Mouse (Mus musculus) thymus, postnatal 0 days (tissue): Measurements from ENCODE around the gene Gm28230. TPM values are rescaled to one million over a fixed set of nuclear protein-coding genes. Genes with fewer than 3 reads are reported as not detected.

Experiments used
- DNase-seq: peaks from one replicate; pipeline ENCODE4 v3.0.0-alpha.2; 2015; ENCODE audit warnings: low spot score
- polyA plus RNA-seq: library from polyadenylated mRNA; unstranded; fragments of >200 nt; fragmentation: Nextera tagmentation; extraction: Ambion mirVana; gene quantifications from 2 replicates; pipeline ENCODE4 v1.2.1, GENCODE M21; 2015

Gm28230 gene
- polyA plus RNA-seq, 1 experiment from 2014 or later = not detected

- DNase-seq = no peak
Observed at GRCm38 (mm10) chr2:74722949-74723348, 3.6 kb upstream of the Gm28230 start.

DNA sequence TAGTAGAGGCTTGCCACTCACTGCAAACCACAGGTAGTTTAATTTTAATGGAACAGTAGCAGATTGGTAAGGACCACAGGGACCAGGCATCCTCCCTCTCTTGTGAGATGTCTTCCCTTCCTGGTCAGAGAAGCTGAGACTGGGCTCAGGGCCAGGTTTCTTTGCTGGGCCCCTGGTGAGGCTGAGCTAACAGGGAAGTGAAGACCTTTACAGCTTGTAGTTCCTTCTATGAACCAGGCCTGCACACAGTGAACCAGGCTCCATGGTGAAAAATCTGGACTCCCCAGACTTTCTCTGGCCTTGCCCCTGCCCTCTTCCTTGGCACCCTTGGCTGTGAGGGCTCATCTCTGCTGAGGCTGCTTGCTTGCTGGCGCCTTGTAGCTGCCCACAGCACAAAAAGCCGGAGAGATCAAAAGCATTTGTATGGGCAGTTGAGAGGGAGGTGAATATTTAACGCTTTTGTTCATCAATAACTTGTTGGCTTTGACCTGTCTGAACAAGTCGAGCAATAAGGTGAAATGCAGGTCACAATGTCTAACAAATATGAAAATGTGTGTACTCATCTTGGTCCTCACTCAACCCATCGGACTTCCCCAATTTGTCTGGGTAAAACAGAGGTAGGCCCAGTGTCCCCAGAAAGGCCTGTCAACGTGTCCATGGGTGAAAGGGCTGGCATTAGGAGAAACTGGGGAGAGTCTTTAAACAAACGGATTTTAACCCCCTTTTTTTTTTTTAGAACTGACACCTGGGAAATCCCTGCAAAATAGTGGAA is 2.1 kb upstream of the Gm28230 start:
- DNase-seq = no peak

DNA sequence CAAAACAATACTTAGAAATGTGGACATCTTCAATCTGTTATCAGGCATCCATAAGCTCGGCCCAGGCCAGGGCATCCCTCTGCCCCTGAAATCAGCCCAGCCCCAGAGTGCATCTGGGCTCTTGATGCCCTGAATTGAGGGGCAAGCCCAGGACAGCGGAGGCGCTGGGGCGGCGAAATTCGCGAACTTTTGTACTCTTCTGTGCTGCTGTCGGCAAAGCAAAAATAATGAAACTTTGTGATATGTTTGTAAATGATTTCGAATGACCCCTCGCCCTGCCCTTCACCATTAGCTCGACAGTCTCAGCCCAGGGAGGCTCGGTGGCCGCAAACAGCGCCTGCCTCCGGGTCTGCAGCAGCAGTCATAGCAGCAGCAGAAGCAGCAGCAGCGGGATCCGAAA is 1.4 kb upstream of the Gm28230 start:
- DNase-seq = no peak

DNA sequence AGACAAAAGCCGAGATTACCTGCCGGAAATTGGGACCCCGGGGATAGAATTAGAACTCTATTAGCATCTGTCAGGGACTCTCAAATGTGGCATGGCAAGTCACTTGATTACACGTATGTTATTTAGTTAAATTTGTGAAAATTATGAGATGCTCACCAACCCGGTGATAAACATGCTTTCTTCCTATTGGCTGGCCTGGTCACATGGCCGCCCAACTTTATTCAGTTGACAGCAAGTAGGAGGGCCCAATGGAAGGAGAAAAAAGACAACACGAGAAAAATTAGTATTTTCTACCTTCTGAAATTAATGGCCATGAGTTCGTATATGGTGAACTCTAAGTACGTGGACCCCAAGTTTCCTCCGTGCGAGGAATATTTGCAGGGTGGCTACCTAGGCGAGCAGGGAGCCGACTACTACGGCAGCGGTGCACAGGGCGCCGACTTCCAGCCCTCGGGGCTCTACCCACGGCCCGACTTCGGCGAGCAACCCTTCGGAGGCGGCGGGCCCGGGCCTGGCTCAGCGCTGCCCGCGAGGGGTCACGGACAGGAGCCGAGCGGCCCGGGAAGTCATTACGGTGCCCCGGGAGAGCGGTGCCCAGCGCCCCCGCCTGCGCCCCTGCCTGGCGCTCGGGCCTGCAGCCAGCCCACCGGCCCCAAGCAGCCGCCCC is 578 bp downstream of the Gm28230 start:
- no peak for DNase-seq

DNA sequence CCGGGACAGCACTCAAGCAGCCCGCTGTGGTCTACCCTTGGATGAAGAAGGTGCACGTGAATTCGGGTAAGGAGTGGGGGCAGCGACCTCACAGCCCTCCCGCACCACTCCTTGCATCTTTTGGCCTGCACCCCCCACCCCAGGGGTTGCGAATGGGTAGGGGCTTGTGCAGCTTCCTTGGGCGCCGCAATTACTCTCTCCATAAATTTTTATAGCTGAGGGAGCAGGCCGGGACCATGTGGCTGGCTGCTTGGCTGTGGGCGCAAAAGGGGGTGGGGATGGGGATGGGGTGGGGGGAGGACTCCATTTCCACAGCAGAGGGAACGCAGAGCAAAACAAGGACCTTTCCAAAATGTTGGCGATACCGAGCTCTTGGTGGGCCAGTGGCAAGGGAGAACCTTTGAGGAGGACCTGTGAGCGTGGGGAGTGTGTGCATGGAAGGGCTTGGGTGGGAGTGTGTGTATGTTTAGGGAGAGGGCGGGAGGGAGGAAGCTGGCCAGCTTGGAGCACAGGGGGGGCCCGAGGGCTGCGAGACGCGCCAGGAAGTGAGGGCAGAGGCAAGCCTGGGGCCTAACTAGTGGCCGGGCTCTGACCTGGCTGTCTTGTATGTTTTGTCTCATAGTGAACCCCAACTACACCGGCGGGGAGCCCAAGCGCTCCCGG is 1.2 kb downstream of the Gm28230 start:
- DNase-seq = no peak

DNA sequence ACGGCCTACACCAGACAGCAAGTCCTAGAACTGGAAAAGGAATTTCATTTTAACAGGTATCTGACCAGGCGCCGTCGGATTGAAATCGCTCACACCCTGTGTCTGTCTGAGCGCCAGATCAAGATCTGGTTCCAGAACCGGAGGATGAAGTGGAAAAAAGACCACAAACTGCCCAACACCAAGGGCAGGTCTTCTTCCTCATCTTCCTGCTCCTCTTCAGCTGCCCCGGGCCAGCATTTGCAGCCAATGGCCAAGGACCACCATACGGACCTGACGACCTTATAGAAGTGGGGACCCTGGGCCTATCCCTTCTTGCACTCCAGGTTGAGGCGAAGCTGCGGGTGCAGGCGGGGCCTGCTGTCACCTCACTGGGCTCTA is 1.8 kb downstream of the Gm28230 start:
- DNase-seq = no peak

GRCm38 (mm10) chr2:74730331-74730730 is 3.8 kb downstream of the Gm28230 start:
- no peak for DNase-seq

DNA sequence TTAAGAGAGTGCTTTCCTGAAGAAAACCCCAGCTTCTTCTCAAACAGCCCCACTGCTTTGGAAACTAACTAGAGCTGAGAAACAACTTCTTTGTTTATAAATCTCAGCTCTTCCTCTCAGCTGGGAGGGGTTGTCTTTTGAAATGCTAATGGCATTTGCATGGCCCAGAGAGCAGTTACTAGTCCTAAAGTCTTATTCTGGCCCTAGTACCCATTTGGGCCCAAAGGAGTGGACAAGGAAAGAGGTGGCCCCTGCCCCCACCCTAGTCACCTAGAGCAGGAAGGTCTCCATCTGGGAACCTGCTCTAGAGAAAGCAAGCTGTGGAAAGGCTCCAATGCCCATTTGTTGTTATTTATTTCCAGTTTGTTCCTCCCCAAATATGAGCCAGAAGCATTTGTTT is 4.5 kb downstream of the Gm28230 start:
- no peak for DNase-seq

GRCm38 (mm10) chr2:74731799-74732512 is 5.4 kb downstream of the Gm28230 start:
- no peak for DNase-seq

GRCm38 (mm10) chr2:74732513-74733316 is 6.2 kb downstream of the Gm28230 start:
- DNase-seq = no peak

DNA sequence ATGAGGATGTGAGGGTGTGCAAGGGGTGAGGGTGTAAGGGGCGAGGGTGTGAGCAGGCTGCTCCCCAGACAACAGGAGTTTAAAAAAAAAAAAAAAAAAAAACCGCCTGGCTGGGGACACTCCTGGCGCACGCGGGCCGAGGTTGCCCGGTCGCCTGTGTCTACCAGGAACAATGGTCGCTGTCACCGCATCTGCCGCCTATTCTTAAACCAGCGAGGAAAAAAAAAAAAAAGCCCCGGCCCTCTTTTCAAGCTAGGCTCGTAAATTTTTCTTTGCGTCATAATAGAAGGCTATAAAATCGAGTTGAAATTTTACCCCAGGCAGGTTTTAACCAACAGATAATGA is 6.8 kb downstream of the Gm28230 start:
- DNase-seq = no peak

DNA sequence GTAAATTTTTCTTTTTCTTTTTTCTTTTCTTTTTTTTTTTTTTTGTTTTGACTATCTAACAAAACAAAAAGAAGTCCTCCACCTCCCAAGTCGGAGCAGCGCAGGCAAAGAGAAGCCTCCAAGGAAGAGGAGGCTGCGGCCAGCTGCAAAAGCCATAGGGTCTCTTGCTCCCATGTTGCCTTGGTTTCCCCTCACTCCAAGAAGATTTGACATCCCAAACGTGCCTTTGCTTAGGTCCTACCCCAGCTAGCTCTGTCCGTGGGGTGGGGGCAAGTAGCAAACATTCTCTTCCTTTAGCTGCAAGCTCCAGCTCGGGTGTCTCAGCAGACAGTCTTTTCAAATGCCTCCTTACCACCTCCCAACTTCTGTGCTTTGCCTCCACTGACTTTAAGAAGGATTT is 7.2 kb downstream of the Gm28230 start:
- DNase-seq = no peak

- DNase-seq = no peak
Observed at GRCm38 (mm10) chr2:74734451-74734850, 7.9 kb downstream of the Gm28230 start.

DNA sequence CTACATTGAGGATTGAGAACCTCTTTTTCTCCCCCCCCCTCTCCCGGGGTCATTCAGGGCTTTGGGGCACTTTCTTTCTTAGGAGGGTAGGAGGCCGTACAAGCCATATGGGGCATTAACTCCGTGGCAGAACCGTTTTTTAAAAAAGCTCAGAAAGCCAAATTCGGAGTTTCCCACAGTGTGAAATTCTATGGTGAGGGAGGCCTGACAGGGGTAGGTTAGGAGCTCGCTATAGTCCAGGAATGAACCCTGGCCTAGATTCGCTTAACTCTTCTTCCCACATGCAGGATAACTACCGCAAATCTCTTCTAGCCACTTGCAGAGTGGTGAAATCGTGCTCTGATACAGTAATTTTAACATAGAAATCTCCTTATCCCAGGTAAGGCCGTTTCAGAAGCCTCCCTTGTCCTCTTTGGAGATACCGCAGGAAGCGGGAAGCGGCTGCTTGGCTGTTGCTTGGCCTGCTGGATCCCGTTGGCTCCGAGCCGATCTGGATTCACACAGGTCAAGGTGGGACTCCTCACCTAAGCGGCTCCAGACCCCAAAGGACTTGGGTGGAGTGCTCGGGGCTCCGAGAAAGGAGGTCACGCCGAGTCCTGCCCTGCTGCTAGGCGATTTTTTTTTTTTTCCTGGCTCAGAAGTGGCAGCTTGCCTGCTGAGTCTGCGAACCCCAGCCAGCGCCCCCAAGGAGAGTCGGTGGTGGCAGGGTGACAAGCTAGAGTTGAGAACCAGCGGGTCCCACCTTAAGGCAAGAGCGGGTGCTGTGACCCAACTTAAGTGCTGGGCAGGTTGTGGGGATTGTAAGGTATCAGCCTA is 8.7 kb downstream of the Gm28230 start:
- no peak for DNase-seq

DNA sequence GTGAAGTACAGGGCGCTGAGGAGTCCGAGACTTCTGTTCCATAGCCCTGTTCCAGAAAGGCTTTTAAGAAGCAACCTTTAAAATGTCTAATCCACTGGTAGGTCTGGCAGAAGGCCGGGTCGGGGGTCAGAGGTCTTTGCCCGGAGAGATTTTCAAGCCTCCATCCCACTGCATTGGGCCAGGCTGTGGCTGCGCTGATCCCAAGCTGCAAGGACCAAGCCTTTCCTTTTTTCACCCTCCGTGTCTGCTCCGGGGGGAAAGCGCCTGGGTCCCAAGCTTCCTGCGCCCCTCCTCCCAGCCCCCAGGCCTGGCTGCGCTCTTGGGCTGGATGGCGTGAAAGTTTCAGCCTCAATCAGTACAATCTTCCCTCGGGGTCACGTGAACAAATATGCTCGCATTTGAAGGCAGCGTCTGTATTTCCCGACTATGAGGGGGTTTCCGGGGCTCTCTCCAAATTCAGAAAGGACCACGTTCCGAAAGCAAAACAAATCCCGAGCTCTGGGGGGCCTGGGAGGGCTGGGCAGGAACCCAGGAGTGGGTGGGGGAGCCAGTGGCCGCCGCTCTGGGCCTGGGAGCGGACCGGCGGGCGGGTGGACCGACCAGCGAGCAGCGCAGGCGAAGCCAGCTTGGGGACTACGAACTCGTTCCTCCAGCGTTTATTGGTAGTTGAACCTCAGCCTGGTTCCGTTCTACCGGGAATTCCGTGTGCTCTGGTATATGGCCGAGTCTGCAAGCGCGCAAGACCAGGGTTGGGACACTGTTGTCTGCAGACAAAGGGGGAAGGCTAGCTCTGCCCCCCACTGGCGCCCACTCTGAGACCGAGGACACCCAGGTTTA is 9.5 kb downstream of the Gm28230 start:
- no peak for DNase-seq

GRCm38 (mm10) chr2:74736688-74737577 is 10.4 kb downstream of the Gm28230 start:
- DNase-seq = no peak

DNA sequence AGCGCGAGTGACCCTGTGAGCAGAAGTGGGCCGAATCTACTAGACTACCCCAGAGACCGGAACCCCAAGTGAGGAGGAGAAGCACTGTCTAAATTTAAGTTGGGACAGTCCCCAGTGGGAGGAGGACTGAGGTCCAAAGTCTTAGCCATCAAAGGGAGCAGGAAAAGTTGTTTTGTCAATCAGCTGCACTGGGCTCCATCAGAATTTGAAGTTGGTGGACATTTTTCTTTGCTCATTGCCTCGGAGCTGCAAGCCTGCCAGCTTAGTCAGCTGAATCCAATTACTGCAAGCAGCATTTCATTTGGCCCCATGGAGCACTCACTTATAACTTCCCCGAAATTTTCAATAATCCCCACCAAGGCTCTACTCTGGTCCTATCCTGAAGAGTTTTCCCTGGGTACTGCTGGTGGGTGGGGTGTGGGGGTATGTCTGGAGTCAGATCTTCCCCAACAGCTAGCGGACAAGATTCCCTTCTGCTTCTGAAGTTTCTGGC is 11.1 kb downstream of the Gm28230 start:
- DNase-seq = no peak
